Mouse (Mus musculus) large intestine, adult 2 months (tissue): ENCODE results near the gene Lpar5. TPM values are rescaled to one million over a fixed set of nuclear protein-coding genes. Genes with fewer than 3 reads are reported as not detected.

ENCODE experiments used
- DNase-seq: peaks from one replicate; pipeline ENCODE4 v3.0.0-alpha.2; 2012; ENCODE audit warnings: low read depth, low spot score
- WGBS: fragments of 180-500 bp; shearing (Covaris S2); methylation state at CpG from one replicate; pipeline ENCODE4 v1.1.7; 2018; 5-methylcytosine and 5-hydroxymethylcytosine counted together
- polyA plus RNA-seq: library from polyadenylated mRNA; depleted of rRNA; stranded (reverse); fragments of >200 nt; gene quantifications from 2 replicates; pipeline ENCODE4 v1.2.3, GENCODE M21; 2012

Gene Lpar5
- polyA plus RNA-seq, 1 experiment, result 55.4 TPM

GRCm38 (mm10) chr6:125081797-125082560 lies 14.3 kb downstream of the Lpar5 start:
- WGBS, result 49% methylated on average over 45 of the region's 45 CpGs
- DNase-seq, result no peak

GRCm38 (mm10) chr6:125082801-125083386 lies 15.2 kb downstream of the Lpar5 start:
- no peak for DNase-seq
- WGBS, result 73% methylated on average over 7 of the region's 7 CpGs

DNA sequence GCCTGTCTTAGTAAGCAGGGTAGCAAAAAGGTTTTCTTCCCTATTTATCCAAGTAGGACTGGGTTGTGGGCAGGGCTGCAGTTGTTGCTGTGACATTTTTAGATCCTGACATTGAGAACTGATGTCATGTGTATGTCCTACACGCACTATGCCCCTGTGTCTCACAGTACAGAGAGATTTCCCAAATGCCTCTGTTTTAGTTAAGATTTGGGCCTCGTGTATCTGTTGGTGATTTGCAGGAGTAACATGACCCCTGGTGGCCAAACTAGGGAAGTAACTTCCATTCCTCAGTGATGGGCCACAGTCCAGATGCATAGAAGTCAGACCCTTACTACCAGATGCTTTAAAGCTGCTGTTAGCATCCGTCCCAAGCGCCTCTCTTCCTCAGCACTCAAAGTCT lies 16.7 kb downstream of the Lpar5 start:
- no peak for DNase-seq
- WGBS, result 23% methylated on average over 4 of the region's 4 CpGs

DNA sequence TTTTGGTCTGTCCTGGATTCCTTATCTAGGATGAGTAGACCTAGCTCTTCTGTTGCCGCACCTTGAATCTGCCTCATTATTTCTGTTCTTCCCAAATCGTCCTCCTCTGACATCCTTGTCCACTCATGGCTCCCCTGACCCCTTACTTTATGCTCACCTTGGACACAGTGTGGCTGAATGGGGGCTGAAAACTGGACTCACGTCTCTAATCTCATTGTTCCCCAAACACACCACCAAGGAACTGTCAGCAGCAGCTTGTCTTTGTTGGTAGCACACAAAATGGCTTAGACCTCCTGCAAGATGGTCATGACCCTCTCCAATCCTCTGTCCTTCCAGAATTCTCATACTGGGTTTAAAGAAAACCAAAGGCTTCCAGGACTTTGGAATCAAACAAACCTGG lies 20.2 kb downstream of the Lpar5 start:
- no peak for DNase-seq
- 91% methylated on average over 3 of the region's 3 CpGs for whole genome bisulfite sequencing

DNA sequence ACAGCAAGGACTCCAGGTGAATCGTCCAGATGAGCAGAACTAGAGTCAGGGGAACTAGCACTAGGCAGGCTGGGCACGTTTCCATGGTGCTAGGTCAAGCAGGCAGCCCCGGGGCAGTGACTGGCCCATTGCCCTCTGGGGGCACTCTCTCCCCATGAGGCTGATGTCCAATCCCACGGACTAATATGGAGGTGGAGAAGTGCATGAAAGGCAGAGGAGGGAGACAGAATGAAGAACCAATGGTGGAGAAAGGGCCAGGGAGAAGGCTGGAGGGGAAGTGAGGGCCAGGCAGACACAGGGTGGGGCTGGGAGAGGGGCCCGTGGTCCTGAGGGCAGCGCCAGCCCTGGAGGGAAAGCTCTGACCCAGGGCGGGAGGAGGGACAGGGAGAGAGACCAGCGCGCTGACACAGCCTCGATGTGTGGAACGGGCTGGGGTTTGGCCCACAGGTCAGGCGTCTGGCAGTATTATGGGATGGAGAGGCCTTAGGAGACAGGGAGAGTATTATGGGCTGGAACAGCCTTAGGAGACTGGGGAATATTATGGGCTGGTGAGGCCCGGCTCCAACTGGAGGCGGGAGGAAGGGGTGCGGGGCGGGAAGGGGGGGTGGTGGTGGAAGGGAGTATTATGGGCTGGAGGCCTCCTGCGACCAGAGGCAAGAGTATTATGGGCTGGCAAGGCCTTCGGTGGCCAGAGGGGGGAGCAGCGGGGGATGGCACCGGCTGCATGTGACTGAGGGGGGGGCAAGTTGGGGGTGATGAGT lies 21.0 kb downstream of the Lpar5 start:
- 4% methylated on average over 20 of the region's 20 CpGs for WGBS
- no peak for DNase-seq

GRCm38 (mm10) chr6:125089521-125090321 lies 22.0 kb downstream of the Lpar5 start:
- WGBS, result under 1% methylated on average over 15 of the region's 15 CpGs
- no peak for DNase-seq

DNA sequence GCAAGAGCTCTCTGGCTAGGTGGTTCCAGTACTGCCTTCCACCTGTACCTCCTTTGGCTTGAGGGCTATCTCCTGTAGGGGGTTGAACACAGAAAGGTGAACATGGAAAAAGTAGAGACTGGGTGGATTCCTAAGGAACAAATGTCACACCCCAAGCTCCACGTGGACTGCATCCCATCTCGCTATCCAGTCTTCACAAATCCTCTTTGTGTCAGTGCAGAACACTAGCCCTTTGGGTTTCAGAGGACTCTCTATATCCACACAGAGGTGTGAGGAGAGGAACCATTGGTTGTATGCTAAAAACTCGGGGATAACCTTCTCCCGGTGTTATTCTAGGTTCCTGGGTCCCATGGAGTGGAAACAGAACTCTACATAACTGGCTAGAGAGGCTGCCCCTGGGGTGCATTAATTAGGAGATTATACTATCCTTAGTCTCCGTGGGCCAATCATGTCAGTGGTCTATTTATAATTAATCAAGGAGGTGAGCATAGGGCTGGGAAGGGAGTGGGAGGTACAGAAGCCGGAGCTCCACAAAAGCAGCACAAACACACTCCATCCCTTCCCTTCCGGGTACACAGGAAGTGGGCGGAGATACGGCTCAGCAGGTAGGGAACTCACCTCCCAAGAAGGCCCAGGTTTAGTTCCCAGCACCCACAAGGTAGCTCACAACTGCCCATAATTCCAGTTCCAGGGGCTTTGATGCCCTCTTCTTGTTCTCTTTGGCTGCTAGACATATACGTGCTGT lies 22.8 kb downstream of the Lpar5 start:
- no peak for DNase-seq
- WGBS, result 44% methylated on average over 10 of the region's 10 CpGs

- WGBS, result 79% methylated on average over 5 of the region's 5 CpGs
- no peak for DNase-seq
Observed at GRCm38 (mm10) chr6:125092372-125092771, 24.7 kb downstream of the Lpar5 start.

DNA sequence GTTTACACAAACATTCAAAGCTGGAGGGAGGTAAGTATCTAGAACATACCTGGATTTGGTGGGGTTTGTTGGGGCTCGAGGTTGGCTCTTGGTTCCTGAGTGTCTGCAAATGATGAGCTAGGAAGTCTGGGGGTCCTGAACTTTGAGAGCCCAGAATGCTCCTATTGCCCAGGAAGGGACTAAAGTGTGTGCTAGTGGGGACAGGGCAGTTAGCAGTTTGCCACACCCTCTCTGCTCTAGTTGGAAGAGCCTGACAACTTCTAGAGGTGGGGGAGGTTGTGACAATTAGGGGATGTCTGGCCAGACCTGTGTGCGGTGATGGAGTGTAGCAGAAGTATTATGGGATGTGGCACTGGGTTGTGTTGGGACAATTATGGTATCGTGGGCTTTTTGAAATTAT lies 27.1 kb downstream of the Lpar5 start:
- DNase-seq, result no peak
- 33% methylated on average over 3 of the region's 3 CpGs for WGBS

DNA sequence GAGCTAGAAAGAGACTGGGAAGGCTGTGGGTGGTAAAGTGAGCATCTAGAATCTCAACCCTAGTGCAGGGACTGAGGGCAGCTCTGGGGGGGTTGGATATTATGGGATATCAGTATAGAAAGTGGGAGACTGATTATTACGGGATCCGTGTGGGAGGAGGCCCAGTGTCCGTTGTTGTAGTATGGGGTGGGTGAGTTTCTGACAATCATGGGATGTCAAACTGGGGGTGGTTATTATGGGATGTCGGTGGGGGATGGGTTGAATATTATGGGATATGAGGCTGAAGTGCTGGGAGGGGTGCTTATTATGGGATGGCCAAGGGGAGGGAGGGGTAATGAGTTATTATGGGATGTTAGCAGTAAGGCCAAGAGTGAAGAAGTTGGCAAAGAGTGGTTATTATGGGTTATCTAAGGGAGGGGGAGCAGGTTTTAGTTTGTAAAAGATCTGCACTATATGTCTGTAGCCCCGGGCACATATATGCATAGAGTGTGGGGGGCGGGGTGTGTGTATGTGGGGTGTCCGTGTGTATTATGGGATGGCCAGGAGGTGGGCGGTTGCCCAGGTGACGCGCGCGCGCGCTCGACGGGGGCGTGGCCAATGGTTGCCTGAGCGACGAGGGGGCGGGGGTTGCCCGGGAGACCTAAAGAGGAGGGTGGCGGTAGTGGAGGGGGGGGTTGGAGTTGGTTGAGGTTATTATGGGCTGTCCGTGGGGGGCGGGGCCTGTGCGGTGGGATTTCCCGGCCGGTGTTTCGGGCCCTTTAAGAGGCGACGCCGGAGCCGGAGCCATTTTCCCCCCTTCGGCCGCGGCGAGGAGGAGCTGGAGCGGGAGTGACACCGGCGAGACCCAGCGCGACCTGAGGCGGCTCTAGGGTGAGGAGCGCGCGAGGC lies 27.9 kb downstream of the Lpar5 start, which contains the start of gene Chd4:
Gene Chd4 (plus strand): TSS at position 591 of the 888 bp plus-strand sequence.
- 2% methylated on average over 41 of the region's 45 CpGs for WGBS
- no peak for DNase-seq

DNA sequence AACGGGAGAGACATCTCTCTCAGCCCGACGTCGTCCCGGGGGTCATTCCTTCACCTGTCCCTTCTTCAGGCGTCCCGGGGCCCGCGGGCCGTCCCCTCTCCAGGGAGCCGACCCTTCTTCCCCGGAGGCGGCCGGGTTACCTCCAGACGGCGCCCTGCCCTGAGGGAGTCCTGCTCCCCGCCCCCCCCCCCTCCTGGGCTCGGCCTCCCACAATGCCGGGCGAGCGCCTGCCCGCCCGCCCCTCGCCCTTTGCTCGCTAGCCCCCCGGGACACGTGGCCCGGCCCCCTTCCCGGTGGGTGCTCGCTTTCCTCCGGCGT lies 28.5 kb downstream of the Lpar5 start:
- no peak for DNase-seq
- 2% methylated on average over 22 of the region's 32 CpGs for WGBS

GRCm38 (mm10) chr6:125096597-125097345 lies 29.1 kb downstream of the Lpar5 start:
- WGBS, result under 1% methylated on average over 44 of the region's 44 CpGs
- DNase-seq, result no peak

DNA sequence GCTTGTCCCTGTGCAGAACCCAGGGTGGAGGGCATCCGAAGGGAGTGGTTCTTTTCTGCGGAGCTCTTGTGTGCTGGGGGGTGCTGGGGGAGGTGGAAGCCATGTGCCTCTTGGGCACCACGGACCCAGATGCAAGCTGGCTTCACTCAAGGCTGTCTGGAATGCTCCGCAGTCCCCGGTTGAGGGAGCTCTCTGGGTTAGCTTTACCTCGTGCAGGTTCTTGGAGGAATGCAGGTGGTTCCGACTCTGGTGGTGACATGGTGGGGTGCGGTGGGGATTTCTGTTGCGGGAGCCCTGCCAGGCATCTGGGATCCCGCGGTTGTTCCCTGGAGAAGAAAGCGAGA lies 29.6 kb downstream of the Lpar5 start:
- DNase-seq, result no peak
- under 1% methylated on average over 12 of the region's 12 CpGs for WGBS

DNA sequence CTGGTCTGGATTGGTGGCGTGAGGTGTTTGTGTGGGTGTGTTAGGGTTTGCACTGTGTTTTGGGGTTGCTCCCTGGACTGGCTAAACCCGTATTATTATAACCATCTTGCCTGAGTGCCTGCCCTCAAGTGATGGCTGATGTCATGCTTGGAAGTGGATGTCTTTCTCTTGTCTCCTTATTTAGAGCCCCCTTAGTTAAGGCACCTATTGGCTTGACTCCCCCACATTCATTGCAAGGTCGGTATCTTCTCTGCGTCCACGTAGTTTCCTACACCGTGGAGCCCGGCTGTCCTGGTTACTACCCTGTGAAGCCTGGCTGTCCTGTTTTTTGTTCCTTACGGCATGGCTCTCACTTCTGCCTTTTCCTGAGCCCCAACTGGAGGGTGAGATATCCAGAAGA lies 30.2 kb downstream of the Lpar5 start:
- DNase-seq, result no peak
- WGBS, result 25% methylated on average over 8 of the region's 8 CpGs

DNA sequence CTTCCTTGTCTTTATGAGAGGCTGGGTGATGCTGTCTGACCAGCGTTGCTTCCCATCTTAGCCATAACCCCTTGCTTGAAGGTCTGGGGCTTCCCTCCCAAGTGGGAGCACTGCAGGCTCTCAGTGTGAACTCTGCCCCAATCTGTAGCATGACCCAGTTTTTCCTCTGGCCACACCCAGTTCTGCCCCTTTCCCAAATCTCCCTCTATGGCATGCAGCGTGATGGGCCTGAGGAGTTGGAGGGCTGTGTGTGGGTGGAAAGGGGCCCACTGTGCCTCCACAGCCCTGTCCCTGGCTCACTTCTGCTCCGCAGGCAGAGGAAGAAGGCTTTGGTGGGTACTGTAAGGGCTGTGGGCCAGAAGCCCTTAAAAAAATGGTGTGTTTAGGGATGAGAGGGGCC lies 30.8 kb downstream of the Lpar5 start:
- WGBS, result 39% methylated on average over 3 of the region's 3 CpGs
- DNase-seq, result no peak

- no peak for DNase-seq
- WGBS, result 29% methylated on average over 5 of the region's 5 CpGs
Observed at GRCm38 (mm10) chr6:125099421-125099971, 31.8 kb downstream of the Lpar5 start.

DNA sequence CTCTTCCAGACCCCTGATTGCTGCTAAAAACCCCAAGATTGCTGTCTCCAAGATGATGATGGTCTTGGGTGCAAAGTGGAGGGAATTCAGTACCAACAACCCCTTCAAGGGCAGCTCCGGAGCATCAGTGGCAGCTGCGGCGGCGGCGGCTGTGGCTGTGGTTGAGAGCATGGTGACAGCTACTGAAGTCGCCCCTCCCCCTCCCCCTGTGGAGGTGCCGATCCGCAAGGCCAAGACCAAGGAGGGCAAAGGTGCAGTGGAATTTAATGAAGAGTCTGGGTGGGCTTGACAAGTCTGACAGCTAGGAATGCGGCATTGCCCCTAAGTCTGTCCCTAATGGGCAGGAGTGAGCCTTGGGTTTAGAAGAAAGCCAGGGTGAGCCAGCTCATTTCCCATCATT lies 33.7 kb downstream of the Lpar5 start:
- 89% methylated on average over 9 of the region's 9 CpGs for WGBS
- no peak for DNase-seq

GRCm38 (mm10) chr6:125104223-125104622 lies 36.5 kb downstream of the Lpar5 start:
- 82% methylated on average over 4 of the region's 4 CpGs for WGBS
- DNase-seq, result no peak
